Mouse (Mus musculus): ENCODE data around the gene 2310061N02Rik. TPM values are rescaled to one million over a fixed set of nuclear protein-coding genes. Genes with fewer than 3 reads are reported as not detected.

The 2310061N02Rik gene
- polyA plus RNA-seq, 1 experiment from 2014 or later, result not detected

- Histone ChIP-seq H3K9me3 (ENCODE audit: control insufficient read depth) (no peaks in the 10 kb centered on the region), H3K9ac (ENCODE audit: low read depth, low read length) (no peak overlapping the region), H3K4me2 (replicated peaks; ENCODE audit: low read depth) (no peak overlapping the region), H3K36me3 (ENCODE audit: control insufficient read depth, insufficient read depth) (no peaks in the 10 kb centered on the region), H3K4me3 (ENCODE audit: low read depth, low read length) (no peak overlapping the region), H3K27me3 (replicated peaks; ENCODE audit: control insufficient read depth, insufficient read depth, low read length) (no peaks in the 10 kb centered on the region), H3K4me1 (replicated peaks; ENCODE audit: control insufficient read depth, insufficient read depth, low read length) (no peaks in the 10 kb centered on the region), H3K27ac (ENCODE audit: low read depth, low read length) (no peak overlapping the region)
- TF ChIP-seq CTCF (IDR thresholded peaks at IDR 0.05; ENCODE audit: low read depth), result no peak
- 64% methylated on average over 2 of the region's 2 CpGs for WGBS
- no peak for ATAC-seq
Observed at GRCm38 (mm10) chr16:88681282-88681681, 26.5 kb downstream of the 2310061N02Rik start.

- H3K27ac ChIP-seq (ENCODE audit: low read depth, low read length), result no peak overlapping the region
- WGBS, result 83% methylated on average over 6 of the region's 6 CpGs
- no peak for TF ChIP-seq CTCF (IDR thresholded peaks at IDR 0.05; ENCODE audit: low read depth)
- H3K27me3 ChIP-seq (replicated peaks; ENCODE audit: control insufficient read depth, insufficient read depth, low read length), result no peaks in the 10 kb centered on the region
- no peak overlapping the region for H3K4me3 ChIP-seq (ENCODE audit: low read depth, low read length)
- no peak overlapping the region for H3K9ac ChIP-seq (ENCODE audit: low read depth, low read length)
- H3K4me2 ChIP-seq (replicated peaks; ENCODE audit: low read depth), result no peak overlapping the region
- no peaks in the 10 kb centered on the region for H3K9me3 ChIP-seq (ENCODE audit: control insufficient read depth)
- no peaks in the 10 kb centered on the region for H3K36me3 ChIP-seq (ENCODE audit: control insufficient read depth, insufficient read depth)
- ATAC-seq, result no peak
- H3K4me1 ChIP-seq (replicated peaks; ENCODE audit: control insufficient read depth, insufficient read depth, low read length), result no peaks in the 10 kb centered on the region
Observed at GRCm38 (mm10) chr16:88679099-88679498, 28.7 kb downstream of the 2310061N02Rik start.

GRCm38 (mm10) chr16:88671571-88671970 lies 36.2 kb downstream of the 2310061N02Rik start, which contains the start of gene Krtap27-1:
Gene Krtap27-1 (minus strand): TSS chr16:88671671.
- H3K9me3 ChIP-seq (ENCODE audit: control insufficient read depth), result no peaks in the 10 kb centered on the region
- H3K27ac ChIP-seq (ENCODE audit: low read depth, low read length), result no peak within 1 kb of the TSS
- no peak for TF ChIP-seq CTCF (IDR thresholded peaks at IDR 0.05; ENCODE audit: low read depth)
- no peak within 1 kb of the TSS for H3K4me3 ChIP-seq (ENCODE audit: low read depth, low read length)
- H3K36me3 ChIP-seq (ENCODE audit: control insufficient read depth, insufficient read depth), result no peaks in the 10 kb centered on the region
- H3K4me2 ChIP-seq (replicated peaks; ENCODE audit: low read depth), result no peak within 1 kb of the TSS
- WGBS, result 90% methylated on average over 4 of the region's 4 CpGs
- ATAC-seq, result no peak
- no peak within 1 kb of the TSS for H3K9ac ChIP-seq (ENCODE audit: low read depth, low read length)
- no peaks in the 10 kb centered on the region for H3K27me3 ChIP-seq (replicated peaks; ENCODE audit: control insufficient read depth, insufficient read depth, low read length)
- no peaks in the 10 kb centered on the region for H3K4me1 ChIP-seq (replicated peaks; ENCODE audit: control insufficient read depth, insufficient read depth, low read length)

GRCm38 (mm10) chr16:88657426-88657825 lies 50.3 kb downstream of the 2310061N02Rik start:
- 68% methylated on average over 1 of the region's 1 CpGs for WGBS
- no peaks in the 10 kb centered on the region for H3K9me3 ChIP-seq (ENCODE audit: control insufficient read depth)
- ATAC-seq, result peak; percentile 54; the same call in 1 of the 2 replicates

More at GRCm38 (mm10) chr16:88657426-88657825, 50.3 kb downstream of the 2310061N02Rik start:
- H3K4me1 ChIP-seq (replicated peaks; ENCODE audit: control insufficient read depth, insufficient read depth, low read length), result no peaks in the 10 kb centered on the region
- no peak overlapping the region for H3K4me2 ChIP-seq (replicated peaks; ENCODE audit: low read depth)
- H3K4me3 ChIP-seq (ENCODE audit: low read depth, low read length), result no peak overlapping the region
- TF ChIP-seq CTCF (IDR thresholded peaks at IDR 0.05; ENCODE audit: low read depth), result peak; percentile 83
- no peaks in the 10 kb centered on the region for H3K36me3 ChIP-seq (ENCODE audit: control insufficient read depth, insufficient read depth)
- H3K9ac ChIP-seq (ENCODE audit: low read depth, low read length), result no peak overlapping the region
- no peak overlapping the region for H3K27ac ChIP-seq (ENCODE audit: low read depth, low read length)
- no peaks in the 10 kb centered on the region for H3K27me3 ChIP-seq (replicated peaks; ENCODE audit: control insufficient read depth, insufficient read depth, low read length)

Other genes starting within 250 kb of the 2310061N02Rik start
- not detected in 2 replicates for gene Cldn17, start 201.0 kb downstream of the 2310061N02Rik start, polyA plus RNA-seq (2015; fragmentation: Nextera tagmentation; extraction: Ambion mirVana)
- gene Cldn8, start 144.8 kb downstream of the 2310061N02Rik start, polyA plus RNA-seq (2015; fragmentation: Nextera tagmentation; extraction: Ambion mirVana), result 48.9 and 56.8 TPM in 2 replicates
- gene Krtap24-1, start 95.7 kb downstream of the 2310061N02Rik start, polyA plus RNA-seq (2015; fragmentation: Nextera tagmentation; extraction: Ambion mirVana), result not detected in 2 replicates
- not detected in 2 replicates for gene 2310079G19Rik, start 80.3 kb downstream of the 2310061N02Rik start, polyA plus RNA-seq (2015; fragmentation: Nextera tagmentation; extraction: Ambion mirVana)
- 0.37 and 2.0 TPM in 2 replicates for gene Krtap26-1, start 60.2 kb downstream of the 2310061N02Rik start, polyA plus RNA-seq (2015; fragmentation: Nextera tagmentation; extraction: Ambion mirVana)
- not detected in 2 replicates for gene Krtap27-1, start 36.3 kb downstream of the 2310061N02Rik start, polyA plus RNA-seq (2015; fragmentation: Nextera tagmentation; extraction: Ambion mirVana)
- gene Krtap13-1, start 20.9 kb upstream of the 2310061N02Rik start, polyA plus RNA-seq (2015; fragmentation: Nextera tagmentation; extraction: Ambion mirVana), result not detected in 2 replicates
- gene Krtap13, start 43.7 kb upstream of the 2310061N02Rik start, polyA plus RNA-seq (2015; fragmentation: Nextera tagmentation; extraction: Ambion mirVana), result not detected in 2 replicates
- gene 2310034C09Rik, start 50.9 kb upstream of the 2310061N02Rik start, polyA plus RNA-seq (2015; fragmentation: Nextera tagmentation; extraction: Ambion mirVana), result not detected in 2 replicates
- not detected in 2 replicates for gene 2310057N15Rik, start 66.2 kb upstream of the 2310061N02Rik start, polyA plus RNA-seq (2015; fragmentation: Nextera tagmentation; extraction: Ambion mirVana)
- not detected in 2 replicates for gene Gm5965, start 69.9 kb upstream of the 2310061N02Rik start, polyA plus RNA-seq (2015; fragmentation: Nextera tagmentation; extraction: Ambion mirVana)
- gene Gm20741, start 104.3 kb upstream of the 2310061N02Rik start, polyA plus RNA-seq (2015; fragmentation: Nextera tagmentation; extraction: Ambion mirVana), result not detected in 2 replicates
- not detected in 2 replicates for gene Krtap15, start 112.3 kb upstream of the 2310061N02Rik start, polyA plus RNA-seq (2015; fragmentation: Nextera tagmentation; extraction: Ambion mirVana)
- gene Krtap14, start 118.2 kb upstream of the 2310061N02Rik start, polyA plus RNA-seq (2015; fragmentation: Nextera tagmentation; extraction: Ambion mirVana), result not detected in 2 replicates
- not detected in 2 replicates for gene Krtap19-1, start 161.4 kb upstream of the 2310061N02Rik start, polyA plus RNA-seq (2015; fragmentation: Nextera tagmentation; extraction: Ambion mirVana)
- gene Krtap19-2, start 166.3 kb upstream of the 2310061N02Rik start, polyA plus RNA-seq (2015; fragmentation: Nextera tagmentation; extraction: Ambion mirVana), result not detected in 2 replicates
- gene Krtap19-3, start 170.1 kb upstream of the 2310061N02Rik start, polyA plus RNA-seq (2015; fragmentation: Nextera tagmentation; extraction: Ambion mirVana), result not detected in 2 replicates
- not detected in 2 replicates for gene Krtap19-4, start 177.1 kb upstream of the 2310061N02Rik start, polyA plus RNA-seq (2015; fragmentation: Nextera tagmentation; extraction: Ambion mirVana)
- not detected in 2 replicates for gene Krtap19-5, start 188.5 kb upstream of the 2310061N02Rik start, polyA plus RNA-seq (2015; fragmentation: Nextera tagmentation; extraction: Ambion mirVana)
- gene Krtap19-9b, start 224.3 kb upstream of the 2310061N02Rik start, polyA plus RNA-seq (2015; fragmentation: Nextera tagmentation; extraction: Ambion mirVana), result not detected in 2 replicates

Measured in intestine, postnatal 0 days (tissue).